Mouse (Mus musculus): ENCODE data around the gene 1700015G11Rik. TPM values are rescaled to one million over a fixed set of nuclear protein-coding genes. Genes with fewer than 3 reads are reported as not detected.

1700015G11Rik gene
- polyA plus RNA-seq, 1 experiment from 2014 or later: not detected

DNA sequence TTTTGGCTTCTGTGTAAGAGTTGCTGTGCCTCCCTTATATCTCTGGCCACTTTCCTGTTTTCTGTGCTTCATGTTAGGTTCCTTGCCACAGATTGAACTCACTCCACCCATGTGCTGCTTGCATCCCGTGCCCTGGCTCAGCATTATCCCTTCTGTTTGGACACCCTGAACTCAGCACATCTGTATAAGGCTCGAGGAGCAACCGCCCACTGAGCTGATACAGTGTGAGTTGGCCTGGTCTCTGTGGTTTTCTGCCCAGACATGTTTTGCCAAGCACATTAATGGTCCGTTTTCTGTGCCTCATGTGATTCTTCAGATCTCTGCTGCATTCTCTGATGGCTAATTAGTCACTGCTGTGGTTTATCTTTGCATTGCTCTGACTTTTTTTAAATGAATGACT, 47.9 kb downstream of the 1700015G11Rik start:
- Histone ChIP-seq H3K9me3 (ENCODE audit: control insufficient read depth, low read length) (no peaks in the 10 kb centered on the region), H3K27me3 (ENCODE audit: control insufficient read depth, insufficient read depth, low read length) (no peaks in the 10 kb centered on the region), H3K4me3 (ENCODE audit: control insufficient read depth in 1 of 2, insufficient read depth in 1 of 2, low read depth in 1 of 2, low read length in 2 of 2) (no peak overlapping the region), H3K4me2 (ENCODE audit: low read length) (no peak overlapping the region), H3K27ac (replicated peaks in 1 of 2; ENCODE audit: control insufficient read depth in 1 of 2, insufficient read depth in 1 of 2, low read depth in 2 of 2, low read length in 2 of 2) (no peak overlapping the region), H3K36me3 (ENCODE audit: control insufficient read depth, insufficient read depth, low read length) (no peaks in the 10 kb centered on the region), H3K4me1 (ENCODE audit: control insufficient read depth in 2 of 2, insufficient read depth in 2 of 2, low read length in 2 of 2) (no peaks in the 10 kb centered on the region), H3K9ac (ENCODE audit: low read length) (no peak overlapping the region)
- 73% methylated on average over 4 of the region's 4 CpGs for WGBS
- no peak for ATAC-seq (ENCODE audit: insufficient number of reproducible peaks, insufficient read depth, low FRiP score, low read depth)

DNA sequence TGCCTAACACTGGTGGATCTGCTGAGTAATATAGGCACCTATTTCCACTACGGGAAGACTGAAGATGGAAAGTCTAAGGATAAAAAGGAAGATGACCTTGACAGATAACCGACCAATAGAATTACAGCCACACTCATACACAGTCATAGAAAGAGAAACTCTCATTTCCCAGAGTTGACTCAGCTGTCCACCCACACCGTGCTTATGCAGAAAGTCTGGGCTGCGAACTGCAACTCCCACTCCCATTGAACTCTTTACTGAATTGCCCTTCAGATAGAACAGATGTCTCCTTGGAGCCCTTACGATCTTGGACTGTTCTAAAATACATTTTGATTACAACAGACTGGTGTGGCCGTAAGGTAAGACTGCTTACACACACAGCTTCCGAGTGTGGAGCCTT, 50.8 kb downstream of the 1700015G11Rik start:
- H3K4me2 ChIP-seq (ENCODE audit: low read length): no peak overlapping the region
- 82% methylated on average over 7 of the region's 7 CpGs for WGBS
- H3K27ac ChIP-seq (replicated peaks in 1 of 2; ENCODE audit: control insufficient read depth in 1 of 2, insufficient read depth in 1 of 2, low read depth in 2 of 2, low read length in 2 of 2): no peak overlapping the region
- no peak for ATAC-seq (ENCODE audit: insufficient number of reproducible peaks, insufficient read depth, low FRiP score, low read depth)
- no peaks in the 10 kb centered on the region for H3K27me3 ChIP-seq (ENCODE audit: control insufficient read depth, insufficient read depth, low read length)
- no peaks in the 10 kb centered on the region for H3K9me3 ChIP-seq (ENCODE audit: control insufficient read depth, low read length)
- H3K36me3 ChIP-seq (ENCODE audit: control insufficient read depth, insufficient read depth, low read length): no peaks in the 10 kb centered on the region
- no peaks in the 10 kb centered on the region for H3K4me1 ChIP-seq (ENCODE audit: control insufficient read depth in 2 of 2, insufficient read depth in 2 of 2, low read length in 2 of 2)
- H3K4me3 ChIP-seq (ENCODE audit: control insufficient read depth in 1 of 2, insufficient read depth in 1 of 2, low read depth in 1 of 2, low read length in 2 of 2): no peak overlapping the region
- no peak overlapping the region for H3K9ac ChIP-seq (ENCODE audit: low read length)

DNA sequence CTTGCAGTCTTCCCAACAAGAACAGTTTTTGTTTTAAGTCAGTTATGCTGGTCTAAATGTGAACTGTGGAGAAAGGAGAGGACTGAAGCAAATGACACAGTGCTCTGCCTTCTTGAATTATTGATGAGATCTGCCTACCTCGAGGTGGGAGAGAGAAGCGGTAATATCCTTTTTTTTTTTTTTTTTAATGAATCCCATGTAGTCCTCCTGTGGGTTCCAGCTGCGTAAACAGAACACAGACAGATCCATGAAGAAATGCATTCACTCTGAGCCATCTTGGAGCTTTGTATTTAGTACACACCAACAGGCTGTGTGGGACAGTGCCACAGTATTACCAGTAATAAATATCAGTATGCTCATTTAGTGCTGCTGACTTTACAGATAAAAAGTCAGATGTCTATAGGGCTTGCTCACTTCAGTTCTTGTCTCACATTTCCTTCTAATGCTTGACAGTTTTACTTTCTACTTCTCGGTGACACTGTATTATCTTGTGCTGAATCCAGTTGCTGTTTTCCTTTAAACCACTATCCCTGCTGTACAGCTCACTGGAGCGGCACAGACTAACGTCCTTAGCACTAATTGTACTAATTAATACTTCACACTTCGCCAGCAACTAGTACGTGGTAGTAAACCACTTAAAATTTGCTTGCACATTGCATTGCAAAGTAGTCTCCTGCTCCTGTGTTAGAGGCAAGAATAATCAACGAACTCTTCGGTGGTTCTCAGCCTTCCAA, 53.1 kb downstream of the 1700015G11Rik start:
- Histone ChIP-seq H3K27ac (replicated peaks in 1 of 2; ENCODE audit: control insufficient read depth in 1 of 2, insufficient read depth in 1 of 2, low read depth in 2 of 2, low read length in 2 of 2) (no peak overlapping the region), H3K27me3 (ENCODE audit: control insufficient read depth, insufficient read depth, low read length) (no peaks in the 10 kb centered on the region), H3K9ac (ENCODE audit: low read length) (no peak overlapping the region), H3K4me2 (ENCODE audit: low read length) (no peak overlapping the region), H3K9me3 (ENCODE audit: control insufficient read depth, low read length) (no peaks in the 10 kb centered on the region), H3K4me1 (ENCODE audit: control insufficient read depth in 2 of 2, insufficient read depth in 2 of 2, low read length in 2 of 2) (no peaks in the 10 kb centered on the region), H3K36me3 (ENCODE audit: control insufficient read depth, insufficient read depth, low read length) (no peaks in the 10 kb centered on the region), H3K4me3 (ENCODE audit: control insufficient read depth in 1 of 2, insufficient read depth in 1 of 2, low read depth in 1 of 2, low read length in 2 of 2) (no peak overlapping the region)
- no peak for ATAC-seq (ENCODE audit: insufficient number of reproducible peaks, insufficient read depth, low FRiP score, low read depth)
- WGBS: 79% methylated on average over 10 of the region's 10 CpGs

Other genes with a start within 250 kb of the 1700015G11Rik start
- 7.8 and 9.8 TPM in 2 replicates for gene Gas2, start 153.7 kb downstream of the 1700015G11Rik start, polyA plus RNA-seq (2014; fragmentation: Nextera tagmentation; extraction: Ambion mirVana)
- gene Fancf, start 153.5 kb downstream of the 1700015G11Rik start, polyA plus RNA-seq (2014; fragmentation: Nextera tagmentation; extraction: Ambion mirVana): 7.6 and 9.3 TPM in 2 replicates
- gene Svip, start 9.7 kb downstream of the 1700015G11Rik start, polyA plus RNA-seq (2014; fragmentation: Nextera tagmentation; extraction: Ambion mirVana): 12.3 and 14.1 TPM in 2 replicates

All from heart, embryonic 14.5 days (tissue).